Mouse (Mus musculus): Measurements from ENCODE around the gene Pclaf.

Pclaf gene

DNA sequence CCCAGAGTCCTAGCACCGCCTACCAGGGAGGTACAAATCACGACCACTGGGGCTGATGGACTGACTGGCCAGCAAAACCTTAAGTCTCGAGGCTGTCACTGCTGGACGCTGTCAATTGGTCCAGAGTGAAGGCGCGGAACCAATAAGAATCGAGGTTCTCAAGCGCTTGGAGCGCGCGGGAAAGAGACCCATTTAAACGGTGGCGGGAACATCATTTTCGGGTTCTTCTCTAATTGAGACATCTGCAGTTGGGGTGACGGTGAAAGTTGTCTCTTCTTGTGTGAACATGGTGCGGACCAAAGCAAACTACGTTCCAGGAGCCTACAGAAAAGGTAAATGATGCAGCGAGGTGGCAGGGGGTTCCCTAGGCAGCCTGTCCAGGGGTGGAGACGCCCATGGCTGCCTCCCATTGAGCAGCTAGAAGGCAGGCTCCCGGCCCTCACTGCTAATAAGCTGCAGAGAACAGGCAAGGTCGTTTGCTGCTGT, at the start of gene Pclaf:
TSS of gene Pclaf (plus strand) at position 95 of the 486 bp plus-strand sequence.
- DNase-seq = peak; percentile 22 to 49

DNA sequence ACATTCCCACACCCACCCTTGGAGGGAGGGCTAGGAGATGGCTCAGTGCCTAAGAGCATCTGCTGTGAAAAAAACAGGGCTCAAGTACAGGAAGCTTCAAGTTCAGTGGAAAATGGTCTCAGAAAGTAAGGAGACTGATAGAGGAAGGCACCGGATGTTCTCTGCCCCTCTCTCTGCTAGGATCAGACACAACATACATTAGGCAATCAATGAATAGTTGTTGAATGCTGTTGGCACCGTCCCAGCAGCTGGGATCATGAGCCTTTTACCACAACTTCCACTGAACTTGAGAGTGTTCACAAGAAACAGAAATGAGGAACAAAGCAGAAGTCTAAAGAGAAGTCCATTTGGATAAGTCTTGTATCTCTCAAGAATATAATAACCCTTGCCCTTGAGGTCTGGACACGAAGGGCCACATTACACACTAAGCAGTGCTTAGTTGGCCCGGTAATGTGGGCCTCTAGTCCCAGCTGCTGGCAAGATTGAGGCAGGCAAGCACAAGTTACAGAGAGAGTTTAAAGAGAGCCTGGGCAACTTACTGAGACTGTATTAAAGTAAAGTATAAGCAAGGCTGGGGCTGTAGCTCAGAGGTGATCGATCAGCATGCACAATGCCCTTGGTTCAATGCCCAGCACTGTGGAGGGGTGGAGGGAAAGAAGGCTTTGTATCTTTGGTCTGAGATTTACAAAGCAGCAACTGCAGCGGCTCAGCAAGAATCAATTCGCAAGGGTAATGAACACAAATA, 45.4 kb upstream of the Pclaf start:
- DNase-seq = peak in 1 of 2 experiments; percentile 11

DNA sequence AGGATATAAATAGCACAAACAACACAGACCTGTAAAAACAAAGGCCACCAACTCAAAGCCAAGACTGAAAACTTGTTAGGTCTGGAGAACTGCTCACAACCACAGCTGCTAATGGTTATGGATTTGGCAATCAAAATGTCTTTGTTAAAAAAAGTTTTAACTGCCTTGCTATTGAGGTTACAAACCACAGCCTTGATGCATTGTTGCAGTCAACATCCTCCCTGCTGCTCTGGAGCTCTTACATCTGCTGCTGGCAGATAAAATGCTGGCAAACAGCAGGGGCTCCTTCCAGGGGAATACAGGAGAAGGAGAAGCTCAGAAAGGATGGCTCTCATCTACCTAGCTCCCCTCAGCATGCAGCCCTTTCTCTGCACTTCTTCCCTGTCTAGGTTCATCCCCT, 41.9 kb upstream of the Pclaf start:
- no peak for DNase-seq

DNA sequence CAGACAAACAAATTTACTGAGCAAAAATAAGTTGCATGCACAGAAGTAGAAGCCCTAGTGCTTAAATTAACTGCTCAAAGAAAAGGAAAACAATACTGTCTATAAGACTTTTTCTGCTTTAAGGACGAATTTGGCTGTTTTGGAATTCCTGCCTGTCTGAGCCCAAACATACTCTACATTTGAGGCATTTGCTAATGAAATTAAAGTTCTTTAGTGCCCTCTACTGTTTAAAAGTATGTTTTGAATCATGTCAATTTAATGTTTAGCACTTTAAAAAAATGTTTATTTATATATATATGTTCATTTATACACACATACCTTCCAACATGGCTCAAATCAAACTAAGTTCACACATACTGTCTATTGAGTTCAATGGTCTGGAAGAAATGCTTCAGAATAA, 39.8 kb upstream of the Pclaf start:
- no peak for DNase-seq

DNA sequence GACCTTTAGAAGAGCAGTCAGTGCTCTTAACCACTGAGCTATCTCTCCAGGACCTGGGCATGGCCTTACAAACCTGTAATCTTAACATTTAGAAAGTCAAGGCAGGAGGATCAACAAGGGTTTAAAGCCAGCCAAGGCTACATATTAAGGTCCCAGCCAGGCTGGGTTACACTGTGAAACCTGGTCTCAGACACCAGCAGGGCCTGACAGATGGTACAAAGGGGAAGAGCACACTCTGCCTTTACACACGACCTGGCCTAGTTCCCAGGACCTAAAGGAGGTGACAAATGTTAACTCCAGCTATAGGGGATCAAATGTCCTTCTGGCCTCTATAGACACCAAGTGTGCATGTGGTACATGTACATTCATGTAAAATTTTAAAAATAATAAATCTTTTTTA, 30.4 kb upstream of the Pclaf start:
- DNase-seq = no peak

DNA sequence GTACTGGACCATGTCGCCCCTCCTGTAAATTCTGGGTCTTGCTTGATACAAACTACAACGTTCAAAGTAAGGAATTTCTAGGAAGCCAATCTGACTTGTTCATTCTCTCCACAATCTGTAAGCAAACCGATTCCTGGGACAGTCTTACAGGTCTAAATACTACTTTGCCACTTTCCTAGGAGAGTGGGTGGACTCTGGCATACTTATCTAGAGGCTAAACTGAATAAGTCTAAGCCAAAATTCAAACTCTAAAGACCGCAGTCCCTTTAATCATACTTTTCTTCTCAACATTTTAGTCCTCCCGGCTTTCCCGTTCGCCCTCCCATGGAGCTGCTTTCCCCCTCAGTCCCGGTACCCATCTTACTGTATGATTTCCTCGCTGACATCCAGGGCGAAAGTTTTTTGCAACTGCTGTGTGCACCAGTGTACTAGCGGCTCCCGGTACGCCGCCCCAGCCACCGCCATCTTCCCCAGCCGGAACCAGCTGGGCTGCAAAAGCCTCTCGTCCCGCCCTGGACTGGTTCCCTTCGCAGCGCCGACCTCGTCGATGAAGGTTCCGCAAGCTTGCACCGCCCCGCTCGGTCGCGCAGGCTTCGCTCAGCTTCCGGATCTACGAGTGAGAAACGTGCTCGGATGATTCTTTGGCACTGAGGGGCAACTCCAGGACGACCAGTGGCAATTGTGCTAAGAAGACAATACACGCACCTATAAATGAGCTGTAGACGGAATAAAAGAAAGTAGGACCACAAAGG, 5.3 kb upstream of the Pclaf start:
- DNase-seq = peak; percentile 78 to 88

DNA sequence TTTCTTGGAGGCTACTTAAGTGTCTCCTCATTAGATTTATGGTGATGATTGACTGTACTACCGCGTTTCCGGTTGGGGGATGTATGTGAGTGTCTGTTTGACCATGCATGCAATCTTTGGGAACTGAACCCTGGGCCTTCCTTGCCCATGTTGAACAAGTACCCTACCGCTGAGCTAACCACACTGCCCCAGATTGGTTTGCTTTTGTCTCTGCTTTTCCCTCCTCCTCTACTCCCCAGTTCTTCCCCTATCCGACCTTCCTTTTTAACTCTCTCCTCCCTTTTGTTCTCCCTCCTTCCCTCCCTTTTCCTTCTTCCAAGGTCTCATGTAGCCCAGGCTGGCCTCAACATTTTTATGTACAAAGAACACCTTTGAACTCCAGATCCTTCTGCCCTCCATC, 1.1 kb downstream of the Pclaf start:
- no peak for DNase-seq

DNA sequence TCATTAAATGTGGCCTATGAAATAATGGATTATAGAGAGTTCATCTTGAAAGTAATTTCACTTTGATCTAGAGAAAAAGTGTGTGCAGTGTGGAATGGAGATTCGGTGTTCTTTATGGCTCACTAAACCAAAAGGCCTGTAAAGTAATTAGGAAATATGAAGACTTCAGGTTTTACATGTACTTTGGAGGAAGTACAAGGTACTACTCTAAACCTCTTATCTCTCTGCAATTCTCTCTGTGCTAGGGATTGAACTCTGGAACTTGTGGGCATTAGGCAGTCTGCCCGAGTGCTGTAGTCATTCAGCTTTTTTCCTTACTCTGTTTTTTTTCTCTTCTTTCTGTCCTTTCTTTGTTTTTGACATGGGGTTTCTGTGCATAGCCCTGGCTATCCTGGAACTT, 6.9 kb downstream of the Pclaf start:
- DNase-seq = no peak

DNA sequence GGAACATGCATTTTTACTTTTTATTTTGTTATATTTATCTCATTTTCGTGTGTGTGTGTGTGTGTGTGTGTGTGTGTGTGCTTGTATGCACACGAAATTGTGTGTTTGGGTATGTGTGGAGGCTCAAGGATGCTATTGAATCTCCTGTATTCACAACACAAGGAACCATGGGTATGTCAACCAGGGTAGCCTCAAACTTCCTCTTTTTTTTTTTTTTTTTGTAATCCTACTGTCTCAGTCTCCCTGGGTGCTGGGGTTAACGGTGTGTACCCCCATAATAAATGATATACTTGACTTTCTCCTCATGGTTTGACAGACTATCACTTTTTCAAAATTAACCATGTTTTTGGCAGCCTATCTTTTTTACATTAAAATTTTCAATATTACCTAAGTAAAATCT, 12.8 kb downstream of the Pclaf start:
- DNase-seq = no peak

DNA sequence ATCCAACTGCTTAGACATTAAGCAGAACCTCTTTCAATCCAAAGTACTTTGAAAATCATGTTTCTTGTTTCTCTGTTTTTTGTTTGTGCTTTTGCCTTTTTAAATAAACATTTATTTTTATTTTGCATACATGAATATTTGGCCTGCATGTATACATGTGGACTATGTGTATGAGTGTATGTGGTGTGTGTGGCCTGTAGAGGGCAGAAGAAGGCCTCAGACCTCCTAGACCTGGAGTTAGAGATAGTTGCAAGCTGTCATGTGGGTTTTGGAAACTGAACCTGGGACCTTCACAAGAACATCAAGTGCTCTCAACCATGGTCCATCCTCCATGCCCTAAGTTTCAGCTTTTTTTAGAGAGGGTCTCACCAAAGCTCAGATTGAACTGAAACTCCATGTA, 13.4 kb downstream of the Pclaf start:
- no peak for DNase-seq

DNA sequence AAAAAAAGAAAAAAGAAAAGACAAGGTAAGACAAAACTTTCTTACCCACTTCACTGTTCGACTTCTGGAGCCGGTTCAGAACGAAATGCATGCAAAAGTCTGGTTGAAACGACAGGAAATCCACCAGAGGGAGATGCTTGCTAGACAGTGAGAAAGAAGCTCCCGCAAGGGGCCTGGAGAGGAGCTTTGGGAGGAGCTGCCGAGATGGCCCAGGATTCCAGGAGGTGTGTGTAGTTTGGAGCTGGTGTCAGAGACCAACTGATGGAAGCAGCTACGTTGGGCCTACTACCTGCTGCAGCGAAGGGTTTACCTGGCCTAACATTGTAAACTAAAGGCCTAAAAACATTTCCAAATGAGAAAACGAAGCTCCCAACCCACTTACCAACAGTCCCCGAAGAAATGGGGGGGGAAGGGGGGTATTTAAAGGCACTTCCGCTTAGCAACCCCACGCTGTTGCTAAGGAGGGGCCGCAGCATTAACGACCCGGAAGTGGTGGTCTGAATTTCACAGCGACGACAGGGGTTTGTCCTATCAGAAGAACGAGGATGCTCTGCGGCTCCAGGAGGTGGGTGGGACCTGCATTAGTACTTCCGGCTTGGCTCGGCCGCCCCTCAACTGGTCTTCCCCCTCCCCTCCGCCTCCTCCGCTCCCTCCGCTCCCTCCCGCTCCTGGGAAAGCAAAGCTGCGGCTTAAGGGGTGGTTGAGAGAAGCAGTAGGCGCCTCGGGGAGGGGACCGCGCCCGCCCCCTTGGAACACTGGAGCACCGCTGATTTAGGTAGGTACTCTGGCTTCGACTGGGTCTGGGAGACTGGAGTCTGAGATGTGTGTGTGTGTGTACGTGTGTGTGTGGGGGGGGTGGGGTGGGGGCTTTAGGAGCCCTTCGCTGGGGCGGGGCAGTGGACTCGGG, 18.6 kb downstream of the Pclaf start, which contains the start of the genes Trip4 and Csnk1g1:
TSS of gene Trip4 (minus strand) at position 401 of the 907 bp plus-strand sequence.
TSS of gene Csnk1g1 (plus strand) at position 531 of the 907 bp plus-strand sequence.
- peak; percentile 79 to 83 for DNase-seq

DNA sequence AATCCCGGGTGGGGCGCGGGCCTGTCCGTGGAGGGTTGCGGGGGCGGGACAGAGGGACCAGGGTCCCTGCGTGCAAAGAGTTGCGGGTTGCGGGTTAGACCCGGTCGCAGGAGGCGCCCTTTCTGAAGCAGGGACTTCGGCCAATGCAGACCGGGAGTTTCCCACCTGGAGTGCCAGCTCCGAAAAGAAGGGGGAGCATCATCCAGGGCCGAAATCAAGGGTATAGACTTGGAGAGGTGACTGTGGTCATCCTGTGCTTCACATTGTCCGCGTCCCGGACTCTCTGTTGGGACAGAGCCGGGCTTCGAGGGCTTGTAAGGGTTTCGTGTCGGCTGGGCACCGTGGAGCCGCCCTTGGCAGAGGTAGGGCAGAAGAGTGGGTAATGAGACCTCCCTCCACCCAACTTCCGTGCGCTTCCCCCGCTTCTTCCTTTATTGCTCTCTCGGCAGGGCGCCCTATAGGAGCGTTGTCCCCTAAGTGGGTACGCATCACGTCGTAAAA, 19.3 kb downstream of the Pclaf start:
- DNase-seq = peak; percentile 41 to 49

DNA sequence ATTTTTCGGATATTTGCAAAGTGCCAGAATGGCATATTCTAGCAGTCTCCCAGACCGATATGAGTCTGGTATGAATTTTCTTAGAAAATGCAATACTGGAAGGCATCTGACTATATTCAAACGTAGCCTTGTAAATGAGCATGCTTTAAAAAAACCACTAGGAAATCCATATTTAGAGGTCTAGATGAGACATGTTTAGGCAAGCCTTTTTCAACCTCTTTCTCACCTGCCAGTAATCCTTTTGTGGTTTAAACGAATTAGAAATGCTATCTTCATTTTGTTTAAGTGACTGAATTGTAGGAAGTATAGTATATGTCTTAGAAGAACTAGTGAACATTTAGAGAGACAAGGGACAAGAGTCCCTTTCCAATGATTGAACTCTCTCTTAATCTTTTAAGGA, 19.8 kb downstream of the Pclaf start:
- no peak for DNase-seq

DNA sequence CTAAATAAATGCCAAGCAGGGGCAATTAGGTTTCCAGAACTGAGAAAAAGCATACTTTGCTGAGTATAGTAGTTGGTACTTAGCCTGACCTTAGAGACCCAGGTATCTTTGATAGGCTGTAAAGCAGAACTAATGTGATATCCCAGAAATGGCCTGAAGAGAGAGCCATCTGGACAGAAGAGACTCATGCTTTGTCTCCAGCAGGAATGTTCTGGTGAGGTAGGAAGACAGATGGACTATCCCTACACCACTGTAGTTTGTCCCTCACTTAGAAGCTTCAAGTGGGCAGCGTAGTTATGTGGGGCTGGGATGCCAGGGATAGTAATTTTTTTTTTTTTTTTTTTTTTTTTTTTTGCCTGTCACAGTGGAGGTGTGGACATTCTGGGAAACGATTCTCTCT, 23.9 kb downstream of the Pclaf start:
- DNase-seq = no peak

DNA sequence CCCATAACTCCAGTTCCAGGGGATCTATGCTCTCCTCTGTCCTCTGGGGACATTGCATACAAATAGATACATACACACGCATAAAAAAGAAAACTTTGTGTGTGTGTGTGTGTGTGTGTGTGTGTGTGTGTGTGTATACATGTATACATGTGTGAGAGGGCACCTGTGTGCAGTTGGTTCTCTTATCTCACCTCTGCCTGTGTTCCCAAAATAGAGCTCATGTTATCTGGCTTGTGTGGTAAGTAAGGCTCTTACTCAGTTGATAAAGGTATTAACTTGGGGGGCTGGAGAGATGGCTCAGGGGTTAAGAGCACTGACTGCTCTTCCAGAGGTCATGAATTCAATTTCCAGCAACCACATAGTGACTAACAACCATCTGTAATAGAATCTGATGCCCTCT, 27.0 kb downstream of the Pclaf start:
- DNase-seq = no peak

DNA sequence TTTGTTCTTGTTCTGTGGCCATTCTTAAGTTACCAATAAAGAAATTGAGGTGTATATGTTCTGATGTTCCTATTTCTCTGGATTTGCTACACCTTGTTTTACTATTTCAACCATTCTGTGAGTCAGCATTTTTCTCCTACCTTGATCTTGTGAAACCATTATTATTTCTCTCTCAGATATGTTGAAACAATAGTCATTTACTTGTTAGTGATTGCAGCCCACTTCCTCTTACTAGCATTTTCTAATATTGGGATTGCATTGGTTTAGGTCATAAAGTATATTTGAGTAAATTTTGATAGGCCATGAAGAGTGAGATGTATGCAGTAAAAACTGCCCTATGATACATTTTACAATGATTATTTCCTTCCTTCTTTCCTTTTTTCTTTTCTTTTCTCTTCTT, 38.4 kb downstream of the Pclaf start:
- no peak for DNase-seq

DNA sequence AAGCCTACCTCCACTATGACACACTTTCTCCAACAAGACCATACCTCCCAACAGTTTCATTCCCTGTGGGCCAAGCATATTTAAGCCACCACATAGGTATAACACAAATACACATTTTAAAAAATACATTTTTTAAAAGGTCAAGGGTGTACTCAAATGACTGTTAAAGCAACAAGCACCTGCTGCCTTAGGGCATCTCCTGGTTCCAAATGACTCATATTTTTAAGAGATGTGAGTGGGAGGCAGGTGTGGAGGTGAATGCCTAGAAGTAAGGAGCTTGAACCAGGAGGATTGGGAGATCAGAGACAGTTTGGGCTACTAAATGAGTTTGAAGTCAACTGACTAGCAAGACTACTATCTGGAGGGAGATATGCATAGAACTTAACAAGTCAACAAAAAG, 39.8 kb downstream of the Pclaf start:
- no peak for DNase-seq

DNA sequence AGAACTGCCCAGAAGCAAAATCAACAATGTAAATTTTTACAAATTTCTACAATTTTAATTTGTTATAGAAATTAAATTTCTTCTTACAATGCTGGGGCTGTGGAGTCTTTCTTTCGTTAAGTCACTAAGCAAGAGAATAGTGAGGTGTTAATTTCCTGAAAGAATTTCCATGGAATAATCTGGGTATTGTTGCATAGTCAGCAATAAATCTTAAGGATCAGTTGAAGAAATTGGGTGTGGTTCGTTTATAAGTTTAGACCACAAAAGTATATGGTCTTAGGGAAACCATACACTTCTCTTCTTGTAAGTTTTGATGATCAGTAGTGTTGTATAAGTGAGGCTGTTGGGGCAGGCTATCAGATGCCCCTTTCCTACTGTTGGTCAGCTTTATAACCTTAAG, 47.5 kb downstream of the Pclaf start:
- DNase-seq = no peak

DNA sequence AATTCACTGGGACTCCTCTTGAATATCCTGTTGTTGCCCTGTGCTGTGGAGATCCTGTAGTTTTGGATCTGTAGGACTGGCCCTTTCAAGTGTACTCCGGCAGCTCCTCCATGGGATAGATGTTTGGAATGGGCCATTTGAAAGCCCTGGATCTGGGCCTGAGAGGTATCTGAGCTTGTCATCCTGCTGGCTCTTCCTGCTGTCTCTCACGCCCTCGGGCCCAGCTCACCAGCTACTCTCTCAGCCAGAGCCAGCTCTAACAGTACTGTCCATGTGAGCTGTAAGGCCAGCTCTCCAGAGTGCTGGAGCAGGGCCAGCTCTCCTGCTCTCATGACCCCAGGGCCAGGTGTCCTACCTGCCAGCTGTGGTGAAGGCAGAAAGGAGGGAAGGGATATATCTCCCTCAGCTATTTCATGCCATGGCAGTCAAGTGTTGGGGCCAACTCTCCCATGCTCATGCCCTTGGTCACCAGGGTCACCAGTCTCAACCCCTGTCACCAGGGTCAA, 61.1 kb downstream of the Pclaf start:
- no peak for DNase-seq
